Mouse (Mus musculus) testis, postnatal 14 days (tissue): ENCODE data around the gene Ddx54.

Experiments used
- DNase-seq: peaks from one replicate; pipeline ENCODE4 v3.0.0; 2021; ENCODE audit warnings: low spot score

The Ddx54 gene

DNA sequence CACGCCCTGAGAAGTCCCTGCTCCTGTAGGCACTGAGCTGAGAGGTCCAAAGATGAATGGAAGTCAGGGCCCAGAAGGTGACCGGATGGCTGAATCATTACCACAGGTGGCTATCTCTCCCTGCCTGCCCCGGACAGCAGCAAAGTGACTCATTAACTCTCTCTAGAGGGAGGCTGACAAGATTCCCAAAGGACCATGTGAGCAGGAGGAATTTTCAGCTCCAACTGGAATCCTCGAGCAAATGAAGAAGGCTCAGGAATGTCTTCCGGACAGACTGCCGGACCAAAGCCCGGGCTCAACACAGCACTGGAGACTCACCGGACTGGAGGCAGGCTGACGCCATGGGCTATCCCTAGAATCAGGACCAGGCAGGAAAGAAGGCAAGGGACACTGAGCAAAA, 30.5 kb upstream of the Ddx54 start:
- DNase-seq = no peak

DNA sequence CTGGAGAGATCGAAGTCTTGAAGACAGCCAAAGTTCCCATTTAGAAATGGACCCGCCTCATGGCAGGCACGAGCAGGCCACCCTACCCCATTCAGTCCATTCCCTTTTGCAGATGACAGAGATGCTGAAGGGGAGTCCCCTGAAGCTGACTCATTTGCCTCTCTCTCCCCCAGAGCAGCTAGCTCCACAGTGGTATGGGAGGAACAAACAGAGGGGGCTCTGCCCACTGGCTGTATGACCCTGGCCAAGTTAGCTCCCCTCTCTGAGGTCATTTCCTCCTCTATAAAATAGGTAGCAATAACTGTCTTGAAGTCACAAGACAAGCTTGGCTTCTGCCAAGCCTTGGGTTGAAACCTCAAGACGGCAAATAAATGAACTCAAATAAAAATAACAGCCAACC, 29.0 kb upstream of the Ddx54 start:
- no peak for DNase-seq

DNA sequence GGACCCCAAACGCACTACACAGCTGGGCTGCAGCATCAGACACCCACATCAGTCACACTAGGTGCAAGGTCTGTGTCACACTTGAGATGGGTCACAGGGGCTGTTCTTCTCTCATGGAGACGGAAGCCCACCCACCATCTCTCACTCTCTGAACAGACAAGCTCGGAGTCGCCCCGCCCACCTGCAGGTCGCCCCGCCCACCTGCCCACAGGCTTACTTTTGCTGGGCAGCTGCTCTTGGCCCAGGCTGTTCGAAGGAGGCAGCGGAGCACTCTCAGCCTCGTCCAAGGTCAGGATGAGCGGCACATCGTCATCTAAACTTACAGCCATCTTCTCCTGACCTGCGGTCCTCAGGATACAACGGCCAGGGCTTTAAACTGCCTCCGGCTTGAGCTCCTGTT, 27.6 kb upstream of the Ddx54 start:
- DNase-seq = no peak

DNA sequence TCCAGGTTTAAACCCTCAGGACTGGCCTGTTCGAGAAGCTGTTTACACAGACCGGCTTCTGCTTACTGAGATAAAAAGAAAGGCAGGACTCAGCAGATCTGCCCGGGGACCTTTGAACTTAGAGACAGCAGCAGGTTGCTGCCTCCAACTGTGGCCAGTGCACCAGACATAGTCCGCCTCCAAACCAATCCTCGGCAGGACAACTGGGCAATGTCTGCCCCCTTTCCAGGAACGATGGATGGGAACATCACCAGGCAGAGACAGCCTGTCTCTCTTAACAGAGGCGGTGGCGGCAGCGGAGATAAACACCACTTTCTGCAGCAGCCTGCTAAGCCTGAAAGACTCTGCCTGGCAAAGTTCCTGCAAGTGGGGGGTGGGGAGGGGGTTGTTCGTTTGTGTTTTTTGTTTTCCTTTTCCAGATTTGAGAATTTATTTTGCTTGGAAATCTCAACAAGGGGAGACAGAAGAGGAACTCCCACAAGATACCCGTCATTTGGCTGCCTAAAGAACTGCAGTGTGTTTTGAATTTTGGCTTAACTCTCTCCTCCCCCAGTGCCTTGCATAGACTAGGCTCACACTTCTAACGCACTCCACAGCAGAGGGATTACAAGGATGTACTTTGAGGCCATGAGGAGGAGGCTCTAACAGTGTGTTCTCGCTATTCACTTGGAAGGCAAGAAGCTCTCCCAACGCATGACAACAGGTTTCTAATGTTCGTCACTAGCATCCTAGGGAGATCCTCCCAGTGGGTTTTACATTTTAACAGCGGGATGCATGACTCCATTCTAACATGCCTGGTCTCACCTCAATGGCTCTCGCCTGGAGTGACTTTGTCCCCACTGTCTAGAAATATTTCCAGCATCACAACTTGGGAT, 25.6 kb upstream of the Ddx54 start:
- DNase-seq = no peak

DNA sequence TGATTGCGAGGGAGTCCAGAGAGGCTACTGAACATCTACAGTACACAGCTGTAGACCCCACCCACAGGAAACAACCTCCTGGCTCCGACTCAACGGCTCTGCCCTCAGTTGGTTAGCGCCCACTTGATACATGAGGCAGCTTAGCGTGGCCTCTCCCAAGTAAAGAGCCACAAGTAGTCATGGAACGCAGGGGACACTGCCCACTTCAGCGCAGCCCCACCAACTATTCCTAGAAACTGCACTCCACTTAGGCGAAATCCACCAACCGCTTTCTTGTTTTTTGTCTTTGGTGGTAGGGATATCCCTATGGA, 25.0 kb upstream of the Ddx54 start:
- DNase-seq = no peak

DNA sequence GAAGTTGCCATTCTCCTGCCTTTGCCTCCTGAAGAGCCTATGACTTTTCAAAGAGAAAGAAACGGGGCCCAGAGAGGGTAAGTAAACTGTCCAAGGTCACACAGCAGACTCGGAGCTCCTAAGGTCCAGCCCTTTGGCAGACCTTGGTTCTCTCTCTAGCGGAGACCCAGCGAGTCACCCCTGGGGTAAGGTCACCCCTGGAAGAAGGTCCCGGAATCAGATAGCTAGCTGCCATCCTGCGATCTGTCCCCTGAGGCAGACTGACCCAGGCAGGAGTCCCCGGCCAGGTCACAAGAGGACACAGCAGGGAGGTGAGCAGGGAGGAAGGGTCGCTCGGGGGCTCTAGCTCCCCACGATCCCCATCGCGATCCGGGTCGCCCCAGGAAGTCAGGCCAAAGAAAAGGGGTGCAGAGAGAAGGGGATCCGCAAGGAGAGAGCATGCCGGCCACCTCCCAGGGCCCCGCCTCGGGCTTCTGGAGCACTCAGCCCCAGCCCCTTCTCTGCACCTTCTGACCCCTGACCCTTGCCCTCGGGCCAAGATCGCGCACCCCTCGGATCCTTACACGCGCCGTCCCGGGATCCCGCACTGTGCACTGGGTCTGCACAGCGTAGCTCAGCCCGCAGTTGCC, 24.5 kb upstream of the Ddx54 start:
- DNase-seq = no peak

DNA sequence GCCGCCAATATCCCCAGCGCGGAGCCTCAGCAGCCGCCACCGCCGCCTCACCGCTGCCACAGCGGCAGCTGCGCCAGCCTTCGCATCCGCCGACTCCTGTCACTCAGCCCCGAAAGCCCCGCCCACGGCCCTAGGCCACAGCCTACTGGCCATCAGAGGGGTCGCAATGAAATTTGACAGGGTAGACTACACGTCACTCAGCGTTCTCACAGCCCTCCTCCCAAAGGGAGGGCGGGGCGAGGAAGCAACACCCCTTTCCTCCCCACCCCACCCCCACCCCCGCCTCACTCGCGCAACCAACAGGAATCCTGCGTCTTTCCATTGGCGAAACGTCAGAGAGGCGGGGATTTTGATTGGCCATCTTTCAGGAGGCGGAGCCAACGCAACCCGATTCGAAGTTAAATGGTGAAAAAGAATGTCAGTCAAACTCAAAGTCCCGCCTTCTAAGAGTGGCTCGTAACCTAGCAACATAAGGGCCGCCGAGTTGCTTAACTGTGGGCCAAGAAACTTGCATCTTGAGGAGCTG, 23.9 kb upstream of the Ddx54 start, which contains the start of the genes Tpcn1 and Iqcd:
TSS of gene Tpcn1 (minus strand) at position 105 of the 526 bp plus-strand sequence.
TSS of gene Iqcd (plus strand) at position 448 of the 526 bp plus-strand sequence.
- DNase-seq = peak; percentile 98

DNA sequence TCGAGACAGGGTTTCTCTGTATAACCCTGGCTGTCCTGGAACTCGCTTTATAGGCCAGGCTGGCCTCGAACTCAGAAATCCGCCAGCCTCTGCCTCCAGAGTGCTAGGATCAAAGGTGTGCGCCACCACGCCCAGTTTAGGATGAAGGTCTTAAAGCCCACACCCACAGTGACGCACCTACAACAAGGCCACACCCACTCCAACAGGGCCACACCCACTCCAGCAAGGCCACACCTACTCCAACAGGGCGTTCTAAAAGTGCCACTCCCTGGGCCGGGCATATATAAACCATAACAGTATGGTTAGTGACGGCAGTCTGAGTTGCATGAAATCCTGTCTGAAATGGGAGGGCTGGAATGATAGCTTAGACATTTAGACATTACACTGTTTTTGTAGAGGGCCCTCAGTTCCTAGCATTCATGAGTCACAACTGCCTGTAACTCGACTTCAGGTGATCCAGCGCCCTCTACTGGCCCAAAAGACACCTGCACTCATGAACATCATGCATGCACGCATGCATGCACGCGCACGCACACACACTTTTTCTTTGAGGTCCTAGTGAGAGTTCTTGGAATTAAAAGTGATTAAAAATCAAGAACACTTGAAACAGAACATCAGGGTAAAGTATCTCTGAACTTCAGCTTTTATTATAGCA, 22.1 kb upstream of the Ddx54 start:
- peak; percentile 68 for DNase-seq

DNA sequence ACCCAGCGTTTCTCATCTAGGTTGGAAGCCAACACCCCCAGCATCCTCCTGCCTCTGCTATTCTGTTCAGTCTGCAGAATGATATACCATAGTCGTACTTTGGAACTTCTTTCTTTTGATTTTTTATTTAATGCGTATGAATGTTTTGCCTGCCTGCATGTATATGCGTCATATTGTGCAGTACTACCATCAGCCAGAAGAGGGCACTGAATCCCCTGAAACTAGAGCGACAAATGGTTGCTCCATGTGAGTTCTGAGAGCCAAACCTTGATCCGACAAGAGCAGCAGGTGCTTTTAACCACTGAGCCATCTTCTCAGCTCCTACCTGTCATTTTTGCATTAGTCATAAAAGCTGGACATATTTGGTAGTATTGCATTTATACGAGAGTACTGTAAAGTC, 20.4 kb upstream of the Ddx54 start:
- no peak for DNase-seq

DNA sequence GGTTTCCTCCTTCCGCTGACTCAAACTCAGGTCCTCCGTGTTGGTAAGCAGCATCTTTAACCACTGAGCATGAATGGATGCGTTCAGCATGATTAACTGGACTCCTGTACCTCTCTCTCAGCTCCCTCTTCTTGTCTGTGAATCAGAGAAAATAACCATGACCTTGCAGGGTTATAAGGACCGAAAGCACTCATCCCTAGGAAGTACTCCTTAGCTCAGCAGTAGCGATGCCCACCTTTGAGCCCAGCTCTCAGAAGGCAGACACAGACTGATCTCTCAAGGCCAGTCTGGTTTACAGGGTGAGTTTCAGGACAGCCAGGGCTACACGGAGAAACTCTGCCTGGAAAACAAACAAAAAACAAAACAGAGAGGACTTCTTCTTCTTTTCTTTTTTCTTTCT, 18.1 kb upstream of the Ddx54 start:
- DNase-seq = no peak

DNA sequence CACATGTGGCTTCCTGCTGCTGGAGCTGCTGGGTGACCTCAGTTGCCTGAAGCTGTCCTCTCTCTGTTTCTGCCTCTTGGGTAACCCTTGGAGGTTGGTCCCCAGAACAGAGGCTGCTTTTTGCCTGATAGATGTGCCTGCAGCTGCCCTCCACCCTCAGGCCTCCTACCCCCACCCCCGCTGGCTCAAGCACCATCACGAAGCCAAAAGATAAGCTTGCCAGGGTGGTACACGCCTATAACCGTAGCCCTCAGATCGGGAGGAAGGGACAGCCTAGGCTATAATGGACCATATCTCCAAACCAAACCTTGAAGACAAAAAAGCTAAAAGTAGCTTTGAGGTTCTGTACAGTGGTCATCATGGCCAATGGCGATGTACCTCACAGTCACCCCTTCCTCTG, 12.9 kb upstream of the Ddx54 start:
- DNase-seq = no peak

DNA sequence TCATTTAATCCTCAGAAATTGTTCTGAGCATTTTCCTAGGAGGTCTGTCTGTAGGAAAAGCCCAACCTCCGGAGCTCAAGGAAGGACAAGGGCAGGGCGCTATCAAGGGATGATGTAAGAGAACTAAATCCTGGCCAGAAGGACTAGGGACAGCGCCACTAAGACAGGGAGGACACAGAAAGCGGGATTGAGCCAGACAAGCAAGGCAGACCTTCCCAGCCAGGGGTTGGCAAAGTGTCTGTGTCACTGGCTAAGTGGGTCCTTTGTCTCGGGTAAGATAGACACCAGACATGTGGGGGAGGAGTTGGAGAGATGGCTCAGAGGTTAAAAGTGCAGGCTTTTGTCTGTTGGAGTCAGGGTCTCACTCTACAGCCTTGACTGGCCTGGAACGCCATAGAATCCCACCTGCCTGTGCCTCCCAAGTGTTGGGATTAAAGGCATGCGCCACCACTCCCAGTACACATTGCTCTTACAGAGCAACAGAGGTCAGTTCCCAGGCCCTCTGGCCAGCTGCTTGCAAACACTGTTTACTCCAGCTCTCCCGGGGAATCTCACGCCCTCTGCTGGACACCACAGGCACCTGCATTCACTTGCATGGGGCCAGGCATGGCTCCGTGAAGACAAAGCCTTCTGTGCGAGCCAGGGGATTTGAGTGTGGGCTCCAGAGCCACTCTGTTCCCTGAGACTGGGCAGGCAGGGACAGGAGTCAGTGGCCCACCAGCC, 11.4 kb upstream of the Ddx54 start:
- DNase-seq = peak; percentile 58

DNA sequence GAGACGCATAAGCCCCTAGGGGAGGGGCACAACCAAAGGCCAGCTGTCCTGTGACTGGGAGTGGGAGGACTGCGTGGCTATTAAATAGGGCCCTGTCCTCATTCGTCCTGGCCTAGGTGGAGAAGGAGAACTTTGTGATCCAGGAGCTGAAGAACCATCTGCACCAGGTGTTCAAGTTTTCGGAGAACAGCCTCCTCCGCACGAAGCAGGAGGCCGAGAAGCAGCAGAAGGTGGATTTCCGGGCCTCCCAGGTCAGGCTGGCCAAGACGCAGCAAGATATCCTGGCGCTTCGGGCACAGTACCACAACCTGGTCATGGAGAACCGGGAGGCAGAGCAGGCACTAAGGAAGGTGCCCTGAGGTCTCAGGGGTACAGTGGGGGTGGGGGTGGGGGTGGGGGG, 10.3 kb upstream of the Ddx54 start:
- DNase-seq = no peak

DNA sequence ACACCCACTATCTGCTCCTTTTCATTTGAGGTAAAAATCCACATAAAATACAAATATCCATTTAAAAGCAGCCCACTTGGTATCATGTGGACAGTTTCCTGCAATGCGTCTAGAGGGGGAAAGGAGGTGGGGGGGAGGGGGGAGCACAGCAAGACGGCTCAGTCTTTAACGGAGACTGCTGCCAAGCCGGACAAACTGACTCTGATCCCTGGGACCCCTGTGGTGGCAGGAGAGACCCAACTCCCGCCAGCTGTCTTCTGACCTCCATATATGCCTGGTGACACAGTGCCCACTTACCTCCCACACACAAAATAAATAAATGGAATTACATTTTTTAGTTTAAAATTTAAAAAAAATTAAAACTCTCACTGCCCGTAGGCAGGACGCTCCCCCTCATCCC, 9.0 kb upstream of the Ddx54 start:
- no peak for DNase-seq

DNA sequence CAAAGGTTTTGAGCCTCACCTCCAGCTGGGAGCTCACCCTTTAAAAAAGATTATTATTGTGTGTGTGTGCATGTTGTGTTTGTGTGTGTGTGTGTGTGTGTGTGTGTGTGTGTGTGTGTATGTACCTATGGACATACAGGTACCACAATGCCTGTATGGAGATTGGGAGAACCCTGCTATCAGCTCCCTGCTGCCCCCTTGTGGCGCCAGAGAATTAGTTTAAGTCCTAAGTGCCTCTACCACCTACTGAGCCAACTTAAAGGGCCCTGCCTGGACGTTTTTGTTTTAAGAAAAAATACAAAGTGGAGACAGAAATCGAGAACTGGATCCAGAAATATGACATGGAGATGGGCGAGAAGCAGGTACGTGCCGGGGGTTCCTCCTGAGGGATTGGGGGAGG, 7.7 kb upstream of the Ddx54 start:
- DNase-seq = peak; percentile 66

DNA sequence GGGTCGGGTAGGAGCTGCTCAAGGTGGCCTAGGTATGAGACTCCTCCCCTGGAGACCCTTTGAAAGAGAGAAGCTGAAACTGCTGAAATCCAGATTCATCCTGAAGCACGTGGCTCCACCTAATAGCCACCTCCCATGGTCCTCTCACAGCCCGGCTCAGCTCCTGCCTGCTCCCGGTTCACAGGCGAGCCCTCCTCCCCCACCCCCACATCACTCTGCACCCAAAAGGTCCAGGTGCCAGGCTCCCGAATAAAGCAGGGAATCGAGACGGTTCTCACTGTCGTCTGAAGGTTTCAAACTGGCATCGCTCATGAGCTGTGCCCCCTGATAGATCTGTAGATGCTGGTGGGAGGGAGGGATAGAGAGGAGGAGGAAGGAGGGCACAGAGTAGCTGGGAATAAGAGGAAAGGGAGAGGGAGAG, 7.3 kb upstream of the Ddx54 start:
- no peak for DNase-seq

DNA sequence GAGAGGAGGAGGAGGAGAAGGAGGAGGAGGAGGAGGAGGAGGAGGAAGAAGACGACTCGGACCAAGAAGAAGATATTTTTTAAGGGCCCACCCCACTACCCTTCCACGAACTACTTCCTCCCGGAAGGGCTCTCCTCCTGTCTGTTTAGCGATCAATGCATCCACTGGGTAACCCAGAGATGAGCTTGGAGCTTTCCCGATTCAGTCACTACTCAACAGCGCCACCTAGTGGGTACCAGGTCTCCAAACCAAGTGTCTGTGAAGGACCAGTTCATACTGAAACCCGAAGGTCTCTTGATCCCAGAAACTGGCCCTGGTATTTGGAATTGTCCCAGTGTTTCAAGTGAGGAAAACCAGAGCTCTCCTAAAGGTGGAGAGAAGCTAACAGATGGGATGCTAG, 6.9 kb upstream of the Ddx54 start:
- DNase-seq = peak; percentile 86

DNA sequence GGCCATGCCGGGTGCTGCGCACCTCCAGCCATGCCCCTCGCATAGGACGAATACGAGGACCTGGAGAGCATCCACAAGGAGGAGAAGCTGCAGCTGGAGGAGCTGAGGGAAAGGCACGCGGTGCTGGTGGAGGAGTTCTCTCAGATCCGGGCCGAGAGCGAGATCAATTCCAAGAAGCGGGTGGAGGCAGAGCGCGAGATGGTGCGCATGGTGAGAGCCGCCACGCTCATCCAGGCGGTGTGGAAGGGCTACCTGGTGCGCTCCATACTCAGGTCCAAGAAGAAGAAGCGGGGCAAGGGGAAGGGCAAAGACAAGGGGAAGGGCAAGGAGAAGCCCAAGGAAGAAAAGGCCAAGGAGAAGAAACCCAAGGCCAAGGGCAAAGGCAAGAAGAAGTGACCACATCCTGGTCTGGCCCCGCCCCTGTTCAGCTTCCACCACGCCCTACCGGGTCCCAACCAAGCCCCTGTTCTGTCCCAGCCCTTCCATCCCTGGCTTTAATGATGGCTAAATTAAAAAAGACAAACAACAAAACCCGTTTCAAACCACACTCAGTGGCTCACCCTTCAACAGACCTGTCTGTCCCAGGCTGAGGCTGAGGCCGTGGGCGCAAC, 5.8 kb upstream of the Ddx54 start:
- no peak for DNase-seq

DNA sequence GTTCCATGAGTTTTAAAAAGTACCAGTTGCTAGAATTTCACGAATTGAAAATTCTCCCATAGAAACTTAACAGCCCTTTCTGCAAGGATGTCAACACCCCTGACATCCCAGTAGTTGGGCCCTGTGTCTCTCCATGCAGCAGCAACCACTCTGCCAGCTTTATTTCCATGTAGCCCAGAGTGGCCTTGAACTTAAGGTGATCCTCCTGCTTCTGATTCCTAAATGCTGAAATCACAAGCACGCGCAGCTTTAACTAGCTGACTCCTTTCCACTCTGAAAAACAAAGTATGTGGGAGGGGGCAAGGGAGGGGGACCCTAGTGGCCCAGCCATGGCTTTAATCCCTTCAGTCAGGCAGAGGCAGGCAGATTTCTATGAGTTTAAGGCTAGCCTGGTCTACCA, 5.2 kb upstream of the Ddx54 start:
- no peak for DNase-seq

DNA sequence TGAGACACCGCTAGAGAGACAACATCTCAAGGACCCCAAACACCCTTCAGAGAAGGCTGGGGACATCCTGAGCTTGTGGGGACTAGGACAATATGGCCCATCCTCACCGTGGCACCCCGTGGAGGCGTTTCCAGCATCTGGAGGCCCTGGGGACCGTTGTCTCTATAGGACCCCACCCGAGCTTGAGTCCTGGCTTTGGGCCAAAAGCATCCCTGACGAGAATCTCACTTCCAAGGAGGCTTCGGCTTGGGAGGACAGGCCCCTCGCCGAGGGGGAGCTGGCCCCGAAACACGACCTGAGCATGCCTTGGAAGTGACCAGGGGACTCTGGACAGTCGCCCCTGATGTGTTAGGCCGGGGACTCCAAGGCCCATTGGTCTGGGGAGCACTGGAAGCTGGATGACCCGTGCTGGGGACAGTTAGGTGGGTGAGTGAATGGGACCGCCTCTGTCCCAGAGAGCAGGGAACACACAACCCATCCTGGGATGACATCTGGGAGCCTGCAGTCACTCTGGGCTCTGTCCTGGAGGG, 3.2 kb upstream of the Ddx54 start:
- no peak for DNase-seq

DNA sequence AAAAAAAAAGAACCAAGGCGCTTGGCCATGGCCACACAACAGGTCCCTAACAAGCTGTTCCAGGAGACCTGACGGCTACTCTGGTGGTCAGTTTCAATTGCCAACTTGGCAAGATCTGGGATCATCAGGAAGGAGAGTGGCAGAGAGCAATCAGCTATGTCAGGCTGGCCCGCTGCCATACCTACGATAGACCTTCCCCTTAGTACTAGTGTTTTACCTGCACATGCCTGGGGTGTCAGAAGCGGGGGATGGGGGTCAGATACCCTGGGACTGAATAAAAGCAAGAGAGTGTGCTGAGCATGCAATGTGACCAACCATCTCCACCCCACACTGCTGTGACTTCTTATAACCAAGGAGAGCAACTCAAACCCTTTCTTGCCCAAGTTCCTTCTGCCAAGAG, 1.6 kb upstream of the Ddx54 start:
- no peak for DNase-seq

DNA sequence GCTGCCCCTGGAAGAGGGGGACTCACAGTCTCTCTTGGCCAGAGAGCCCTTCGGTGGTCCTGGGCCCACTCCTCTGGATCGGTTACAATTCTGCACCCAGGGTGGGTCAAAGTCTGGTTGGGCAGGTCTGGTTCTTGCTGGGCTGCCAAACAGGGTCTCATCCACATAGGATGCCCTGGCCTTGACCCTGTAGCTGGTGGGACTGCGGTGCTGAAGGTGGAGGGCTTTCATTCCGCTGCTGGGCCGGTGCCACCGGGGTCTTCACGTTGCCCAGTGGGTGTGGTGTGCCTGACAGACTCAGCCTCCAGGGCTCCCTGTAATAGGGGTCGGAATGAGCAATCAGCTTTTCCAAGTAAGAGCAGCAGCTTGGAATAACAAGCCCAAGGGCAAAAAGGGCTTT, 1.1 kb upstream of the Ddx54 start:
- no peak for DNase-seq
